Mouse (Mus musculus) erythroid progenitor cell, adult 5-6 weeks (primary cell): ENCODE measurements at regions not wholly inside any gene's neighbourhood (a gene's known extent, or its start where the extent isn't known, plus 50 kb on each side); places are given as distances from the start of the nearest gene placed in this dataset.

Experiments used
- ATAC-seq: replicated peaks from 2 replicates; pipeline ENCODE4 v1.8.0; 2016; ENCODE audit warnings: moderate number of reproducible peaks, mild to moderate bottlenecking, moderate TSS enrichment, inconsistent platforms; ENCODE audit not compliant: poor library complexity, low FRiP score, severe bottlenecking

DNA sequence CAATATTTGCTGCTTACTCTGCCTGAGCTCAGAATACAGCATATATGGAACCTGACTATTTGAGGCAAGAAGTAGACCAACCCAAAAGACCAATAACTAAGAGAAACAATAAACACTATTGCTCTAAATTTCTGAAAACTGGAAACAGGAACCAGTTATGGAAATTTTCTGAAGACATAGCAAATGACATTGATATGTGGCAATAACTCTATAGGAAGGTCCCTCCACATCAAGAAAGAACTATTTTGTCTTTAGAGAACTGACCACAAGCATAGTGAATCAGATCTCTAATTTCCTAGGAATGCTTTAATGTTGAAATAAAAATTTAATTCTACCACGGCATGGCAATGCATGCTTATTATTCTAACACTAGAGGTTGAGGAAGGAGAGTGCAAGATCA is 358.3 kb downstream of the 4930474N05Rik start:
- ATAC-seq = no peak

DNA sequence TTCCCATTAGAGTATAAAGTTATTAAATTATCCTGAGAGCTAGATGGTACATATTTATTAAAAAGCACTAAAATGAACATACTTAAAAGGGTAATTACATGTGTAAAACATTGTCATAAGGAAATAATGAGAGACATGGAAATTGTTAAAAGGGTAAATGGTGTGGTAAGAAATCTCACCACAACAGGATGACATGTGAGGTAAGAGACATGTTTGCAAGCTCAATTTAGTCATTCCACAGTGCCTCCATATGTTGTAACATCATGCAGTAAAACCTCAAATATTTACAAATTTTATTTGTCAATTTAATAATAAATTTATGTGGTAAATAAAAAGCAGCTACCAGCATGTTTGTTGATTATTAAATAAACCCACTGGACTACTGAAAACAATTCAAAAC is 355.4 kb downstream of the 4930474N05Rik start:
- ATAC-seq = no peak

DNA sequence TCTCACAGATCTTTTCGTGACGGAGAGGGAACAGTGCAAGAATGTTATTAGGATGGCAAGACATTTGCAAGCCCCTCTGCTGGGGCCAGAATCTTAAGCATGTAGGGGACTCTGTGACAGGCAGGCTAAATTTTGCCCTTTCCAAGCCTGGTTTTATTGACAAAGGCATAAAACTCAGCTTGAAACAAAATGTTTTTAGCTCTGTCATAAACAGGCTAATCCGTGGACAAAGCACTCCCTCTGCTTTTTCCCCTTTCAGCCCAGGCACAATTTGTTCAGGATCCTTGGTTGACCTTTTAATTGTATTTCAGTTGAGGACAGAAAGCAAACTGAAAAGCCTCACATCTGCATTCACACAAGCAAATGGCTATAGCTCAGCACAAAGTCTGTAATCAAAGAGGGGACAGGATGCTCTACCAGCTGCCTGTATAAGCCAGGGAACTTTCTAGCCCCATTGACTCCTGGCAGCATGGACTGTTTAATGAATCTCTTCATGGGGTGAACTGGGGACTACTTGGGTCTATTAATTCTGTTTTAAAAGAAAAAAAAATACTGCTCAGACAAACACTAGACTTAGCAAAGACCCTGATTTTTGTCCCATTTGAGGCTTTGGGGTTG is 320.0 kb downstream of the 4930474N05Rik start:
- no peak for ATAC-seq

DNA sequence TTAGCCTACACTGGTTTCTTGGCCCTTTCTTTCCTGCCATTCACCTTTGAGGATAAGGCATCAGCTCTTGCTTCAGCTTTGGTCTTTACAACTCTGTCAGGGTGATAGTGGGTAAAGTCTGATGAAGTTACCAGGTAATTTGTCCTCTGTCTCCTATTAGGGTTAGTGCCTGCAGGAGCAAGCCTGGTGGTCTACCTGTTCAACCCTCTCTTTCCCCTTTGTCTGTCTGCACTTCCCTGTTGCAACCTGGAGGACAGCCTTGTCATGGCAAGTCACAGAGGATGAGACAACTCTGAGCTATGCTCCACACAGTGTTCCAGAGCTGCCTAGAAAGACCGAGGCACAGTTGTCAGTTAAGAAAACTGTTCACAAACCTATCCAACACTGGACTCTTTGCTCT is 319.5 kb downstream of the 4930474N05Rik start:
- ATAC-seq = no peak
